Mouse (Mus musculus): ENCODE data around the gene Cdh16. TPM values are rescaled to one million over a fixed set of nuclear protein-coding genes. Genes with fewer than 3 reads are reported as not detected.

Cdh16 gene
- polyA plus RNA-seq, 1 experiment from 2014 or later = 2.1 TPM

DNA sequence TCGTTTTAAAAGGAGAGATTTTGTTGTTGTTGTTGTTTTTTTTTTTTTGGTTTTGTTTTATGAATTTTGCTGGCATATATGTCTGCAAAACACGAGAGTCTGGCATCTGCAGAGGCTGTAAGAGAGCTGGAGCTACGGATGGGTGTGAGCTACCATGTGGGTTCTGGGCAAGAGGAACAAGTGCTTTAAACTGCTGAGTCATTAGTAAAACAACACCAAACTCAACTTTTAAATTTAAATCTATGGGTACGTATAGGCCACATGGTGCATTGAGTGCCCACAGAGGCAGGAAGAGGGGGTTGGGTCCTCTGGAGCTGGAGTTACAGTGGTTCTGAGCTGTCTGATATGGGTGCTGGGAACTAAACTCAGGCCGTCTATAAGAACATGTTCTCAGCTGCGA is 13.8 kb upstream of the Cdh16 start:
- H3K4me1 ChIP-seq (ENCODE audit: control insufficient read depth, insufficient read depth, low read length) = peaks cover 11% of the 10 kb centered on the region
- no peak overlapping the region for H3K27ac ChIP-seq (replicated peaks; ENCODE audit: low read depth, low read length)
- H3K4me2 ChIP-seq (ENCODE audit: low read depth, low read length) = no peak overlapping the region
- no peak for ATAC-seq (ENCODE audit: low read depth)
- 90% methylated on average over 6 of the region's 6 CpGs for WGBS
- no peak overlapping the region for H3K4me3 ChIP-seq (ENCODE audit: low read depth, low read length)
- no peak overlapping the region for H3K9ac ChIP-seq (ENCODE audit: low read depth, low read length)
- H3K36me3 ChIP-seq (ENCODE audit: control insufficient read depth, insufficient read depth, low read length) = peaks cover 26% of the 10 kb centered on the region
- H3K9me3 ChIP-seq (ENCODE audit: control insufficient read depth, low read length) = no peaks in the 10 kb centered on the region
- no peaks in the 10 kb centered on the region for H3K27me3 ChIP-seq (replicated peaks; ENCODE audit: control insufficient read depth, insufficient read depth, low read length)
- no peak for DNase-seq (ENCODE audit: low spot score)

- Histone ChIP-seq H3K9me3 (ENCODE audit: control insufficient read depth, low read length) (no peaks in the 10 kb centered on the region), H3K9ac (ENCODE audit: low read depth, low read length) (no peak overlapping the region), H3K4me2 (ENCODE audit: low read depth, low read length) (no peak overlapping the region), H3K36me3 (ENCODE audit: control insufficient read depth, insufficient read depth, low read length) (peaks cover 26% of the 10 kb centered on the region), H3K4me3 (ENCODE audit: low read depth, low read length) (no peak overlapping the region), H3K4me1 (ENCODE audit: control insufficient read depth, insufficient read depth, low read length) (0 out of 2 replicates have a peak, but pooled peaks cover 4% of the 10 kb centered on the region), H3K27me3 (replicated peaks; ENCODE audit: control insufficient read depth, insufficient read depth, low read length) (peaks cover 11% of the 10 kb centered on the region), H3K27ac (replicated peaks; ENCODE audit: low read depth, low read length) (no peak overlapping the region)
- no peak for ATAC-seq (ENCODE audit: low read depth)
- WGBS = 96% methylated on average over 3 of the region's 3 CpGs
- no peak for DNase-seq (ENCODE audit: low spot score)
Observed at GRCm38 (mm10) chr8:104635004-104635710, 11.0 kb upstream of the Cdh16 start.

DNA sequence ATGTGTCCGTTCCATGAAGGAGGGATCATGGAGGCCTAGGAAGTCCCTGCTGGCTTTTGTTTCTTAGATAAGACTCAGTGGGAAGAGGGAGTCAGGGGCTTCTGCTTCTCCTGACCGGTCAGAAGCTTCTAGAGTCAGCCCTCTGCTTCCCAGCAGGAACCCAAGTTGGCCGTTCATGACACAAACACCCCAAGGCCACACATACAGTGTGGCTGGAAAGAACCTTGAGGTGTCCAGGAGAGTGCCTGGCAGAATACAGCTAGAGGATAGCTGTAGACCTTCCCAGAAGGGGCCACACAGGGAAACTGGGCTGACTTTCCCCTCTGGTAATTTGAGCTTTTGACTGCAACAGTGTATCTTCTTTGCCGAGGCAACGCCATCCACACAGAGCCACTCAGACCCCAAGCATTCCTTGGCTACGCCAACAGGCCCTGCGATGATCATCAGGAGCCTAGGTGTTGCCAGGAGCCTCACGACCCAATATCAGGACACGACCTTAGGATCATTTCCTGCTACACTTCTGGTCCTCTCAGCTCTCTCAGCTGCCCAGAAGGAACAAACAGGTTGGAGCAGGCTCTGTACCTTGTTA is 9.1 kb upstream of the Cdh16 start:
- H3K9me3 ChIP-seq (ENCODE audit: control insufficient read depth, low read length) = no peaks in the 10 kb centered on the region
- H3K4me3 ChIP-seq (ENCODE audit: low read depth, low read length) = no peak overlapping the region
- ATAC-seq (ENCODE audit: low read depth) (no peak), DNase-seq (ENCODE audit: low spot score) (no peak)
- 54% methylated on average over 9 of the region's 9 CpGs for WGBS
- 0 out of 2 replicates have a peak, but pooled peaks cover 9% of the 10 kb centered on the region for H3K36me3 ChIP-seq (ENCODE audit: control insufficient read depth, insufficient read depth, low read length)
- H3K27me3 ChIP-seq (replicated peaks; ENCODE audit: control insufficient read depth, insufficient read depth, low read length) = peaks cover 13% of the 10 kb centered on the region
- no peak overlapping the region for H3K9ac ChIP-seq (ENCODE audit: low read depth, low read length)
- no peak overlapping the region for H3K27ac ChIP-seq (replicated peaks; ENCODE audit: low read depth, low read length)
- no peak overlapping the region for H3K4me2 ChIP-seq (ENCODE audit: low read depth, low read length)
- 0 out of 2 replicates have a peak, but pooled peaks cover 4% of the 10 kb centered on the region for H3K4me1 ChIP-seq (ENCODE audit: control insufficient read depth, insufficient read depth, low read length)

DNA sequence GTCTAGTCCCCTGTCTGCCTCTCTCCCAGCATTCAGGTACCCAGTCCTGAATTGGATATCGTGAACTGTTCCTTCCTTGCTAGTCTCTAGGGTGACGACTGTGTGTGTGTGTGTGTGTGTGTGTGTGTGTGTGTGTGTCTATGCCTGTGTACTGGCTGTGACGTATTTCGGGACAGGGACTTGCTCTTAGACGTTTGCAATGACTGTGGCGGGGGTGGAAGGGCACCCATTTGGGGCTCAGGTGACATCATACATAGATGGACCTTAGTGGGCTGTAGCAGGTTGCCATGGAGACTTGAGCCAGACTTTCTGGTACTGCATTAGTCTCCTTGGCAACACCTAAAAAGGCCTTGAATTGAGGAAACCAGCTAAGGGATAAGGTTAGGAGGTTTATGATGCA is 8.3 kb upstream of the Cdh16 start:
- H3K9ac ChIP-seq (ENCODE audit: low read depth, low read length) = no peak overlapping the region
- 60% methylated on average over 6 of the region's 6 CpGs for WGBS
- 0 out of 2 replicates have a peak, but pooled peaks cover 4% of the 10 kb centered on the region for H3K4me1 ChIP-seq (ENCODE audit: control insufficient read depth, insufficient read depth, low read length)
- H3K27me3 ChIP-seq (replicated peaks; ENCODE audit: control insufficient read depth, insufficient read depth, low read length) = peaks cover 13% of the 10 kb centered on the region
- H3K36me3 ChIP-seq (ENCODE audit: control insufficient read depth, insufficient read depth, low read length) = 0 out of 2 replicates have a peak, but pooled peaks cover 4% of the 10 kb centered on the region
- H3K27ac ChIP-seq (replicated peaks; ENCODE audit: low read depth, low read length) = no peak overlapping the region
- H3K4me3 ChIP-seq (ENCODE audit: low read depth, low read length) = no peak overlapping the region
- DNase-seq (ENCODE audit: low spot score) (no peak), ATAC-seq (ENCODE audit: low read depth) (no peak)
- H3K9me3 ChIP-seq (ENCODE audit: control insufficient read depth, low read length) = no peaks in the 10 kb centered on the region
- no peak overlapping the region for H3K4me2 ChIP-seq (ENCODE audit: low read depth, low read length)

DNA sequence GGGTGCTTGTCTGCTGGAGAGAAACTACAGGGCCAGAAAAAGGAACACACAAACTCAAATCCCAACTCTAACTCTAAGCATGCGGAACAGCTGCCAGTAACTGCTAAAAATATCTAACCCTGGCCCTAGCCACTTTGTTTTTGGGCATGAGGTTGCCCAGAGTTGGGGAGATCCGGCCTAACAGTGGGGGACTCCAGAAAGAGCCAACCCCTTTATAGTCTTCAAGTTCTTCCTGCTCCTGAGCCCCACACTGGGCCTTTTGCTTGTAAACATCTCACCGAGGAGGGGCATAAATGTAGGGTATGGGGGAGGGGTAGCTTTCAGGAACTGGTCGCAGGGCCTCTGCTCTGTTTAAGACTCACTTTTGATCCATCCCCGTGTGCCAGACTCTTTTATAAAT is 7.8 kb upstream of the Cdh16 start:
- 0 out of 2 replicates have a peak, but pooled peaks cover 2% of the 10 kb centered on the region for H3K36me3 ChIP-seq (ENCODE audit: control insufficient read depth, insufficient read depth, low read length)
- H3K27me3 ChIP-seq (replicated peaks; ENCODE audit: control insufficient read depth, insufficient read depth, low read length) = peaks cover 13% of the 10 kb centered on the region
- peak overlapping the region; percentile 38; the same call in 1 of the 2 replicates for H3K4me3 ChIP-seq (ENCODE audit: low read depth, low read length)
- ATAC-seq (ENCODE audit: low read depth) (no peak), DNase-seq (ENCODE audit: low spot score) (peak; percentile 12)
- peak overlapping the region; percentile 66; the same call in 1 of the 2 replicates for H3K4me2 ChIP-seq (ENCODE audit: low read depth, low read length)
- no peaks in the 10 kb centered on the region for H3K9me3 ChIP-seq (ENCODE audit: control insufficient read depth, low read length)
- H3K9ac ChIP-seq (ENCODE audit: low read depth, low read length) = no peak overlapping the region
- WGBS = 30% methylated on average over 5 of the region's 5 CpGs
- 0 out of 2 replicates have a peak, but pooled peaks cover 4% of the 10 kb centered on the region for H3K4me1 ChIP-seq (ENCODE audit: control insufficient read depth, insufficient read depth, low read length)
- H3K27ac ChIP-seq (replicated peaks; ENCODE audit: low read depth, low read length) = peak overlapping the region; percentile 41

GRCm38 (mm10) chr8:104630981-104631663 is 6.9 kb upstream of the Cdh16 start, which contains the start of gene Rrad:
Rrad (minus strand) TSS chr8:104631327.
- H3K9ac ChIP-seq (ENCODE audit: low read depth, low read length) = peak within 1 kb of the TSS; percentile 57
- H3K4me2 ChIP-seq (ENCODE audit: low read depth, low read length) = peak within 1 kb of the TSS; percentile 66
- H3K9me3 ChIP-seq (ENCODE audit: control insufficient read depth, low read length) = no peaks in the 10 kb centered on the region
- 0 out of 2 replicates have a peak, but pooled peaks cover 4% of the 10 kb centered on the region for H3K4me1 ChIP-seq (ENCODE audit: control insufficient read depth, insufficient read depth, low read length)
- peak; percentile 80 for DNase-seq (ENCODE audit: low spot score)
- WGBS = under 1% methylated on average over 21 of the region's 28 CpGs
- H3K27me3 ChIP-seq (replicated peaks; ENCODE audit: control insufficient read depth, insufficient read depth, low read length) = peaks cover 13% of the 10 kb centered on the region
- peak within 1 kb of the TSS; percentile 38 for H3K4me3 ChIP-seq (ENCODE audit: low read depth, low read length)
- H3K27ac ChIP-seq (replicated peaks; ENCODE audit: low read depth, low read length) = peak within 1 kb of the TSS; percentile 41
- H3K36me3 ChIP-seq (ENCODE audit: control insufficient read depth, insufficient read depth, low read length) = no peaks in the 10 kb centered on the region
- ATAC-seq (ENCODE audit: low read depth) = peak; percentile 82

GRCm38 (mm10) chr8:104630574-104630973 is 6.4 kb upstream of the Cdh16 start:
- Histone ChIP-seq H3K27me3 (replicated peaks; ENCODE audit: control insufficient read depth, insufficient read depth, low read length) (peaks cover 13% of the 10 kb centered on the region), H3K4me1 (ENCODE audit: control insufficient read depth, insufficient read depth, low read length) (0 out of 2 replicates have a peak, but pooled peaks cover 4% of the 10 kb centered on the region), H3K4me2 (ENCODE audit: low read depth, low read length) (peak overlapping the region; percentile 66), H3K9me3 (ENCODE audit: control insufficient read depth, low read length) (no peaks in the 10 kb centered on the region), H3K4me3 (ENCODE audit: low read depth, low read length) (peak overlapping the region; percentile 38), H3K36me3 (ENCODE audit: control insufficient read depth, insufficient read depth, low read length) (no peaks in the 10 kb centered on the region), H3K27ac (replicated peaks; ENCODE audit: low read depth, low read length) (no peak overlapping the region), H3K9ac (ENCODE audit: low read depth, low read length) (peak overlapping the region; percentile 57)
- DNase-seq (ENCODE audit: low spot score) (no peak), ATAC-seq (ENCODE audit: low read depth) (no peak)
- 3% methylated on average over 24 of the region's 36 CpGs for WGBS

DNA sequence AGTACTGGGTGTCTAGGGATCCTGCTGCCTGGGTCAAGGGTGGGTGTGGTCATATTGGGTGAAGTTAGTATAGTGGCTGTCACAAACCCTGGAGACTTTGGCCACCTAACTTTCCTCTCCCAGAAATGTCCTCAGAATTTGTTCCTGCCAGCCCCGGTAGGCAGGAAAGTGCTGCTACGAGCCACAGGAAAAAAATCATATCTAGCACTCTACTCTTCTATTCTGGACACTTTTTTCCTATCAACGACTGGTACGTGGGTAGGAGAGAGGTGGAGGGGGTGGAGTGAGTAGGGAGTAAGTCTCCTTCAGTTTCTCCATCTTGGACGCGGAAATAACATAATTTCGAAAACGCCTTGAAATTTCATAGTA is 5.9 kb upstream of the Cdh16 start:
- DNase-seq (ENCODE audit: low spot score) = no peak
- H3K9ac ChIP-seq (ENCODE audit: low read depth, low read length) = peak overlapping the region; percentile 57; the same call in 1 of the 2 replicates
- H3K9me3 ChIP-seq (ENCODE audit: control insufficient read depth, low read length) = no peaks in the 10 kb centered on the region
- H3K27me3 ChIP-seq (replicated peaks; ENCODE audit: control insufficient read depth, insufficient read depth, low read length) = peaks cover 13% of the 10 kb centered on the region
- H3K27ac ChIP-seq (replicated peaks; ENCODE audit: low read depth, low read length) = no peak overlapping the region
- no peaks in the 10 kb centered on the region for H3K36me3 ChIP-seq (ENCODE audit: control insufficient read depth, insufficient read depth, low read length)
- no peak for ATAC-seq (ENCODE audit: low read depth)
- H3K4me1 ChIP-seq (ENCODE audit: control insufficient read depth, insufficient read depth, low read length) = 0 out of 2 replicates have a peak, but pooled peaks cover 4% of the 10 kb centered on the region
- peak overlapping the region; percentile 66 for H3K4me2 ChIP-seq (ENCODE audit: low read depth, low read length)
- 40% methylated on average over 8 of the region's 8 CpGs for WGBS
- H3K4me3 ChIP-seq (ENCODE audit: low read depth, low read length) = peak overlapping the region; percentile 38
